Mouse (Mus musculus): ENCODE measurements around the gene Rnd1.

The Rnd1 gene

GRCm38 (mm10) chr15:98676940-98677728 lies at the start of gene Rnd1:
Rnd1 (minus strand) TSS chr15:98677461.
- DNase-seq (ENCODE audit: low spot score in 2 of 2) = peak; percentile 61 to 77

DNA sequence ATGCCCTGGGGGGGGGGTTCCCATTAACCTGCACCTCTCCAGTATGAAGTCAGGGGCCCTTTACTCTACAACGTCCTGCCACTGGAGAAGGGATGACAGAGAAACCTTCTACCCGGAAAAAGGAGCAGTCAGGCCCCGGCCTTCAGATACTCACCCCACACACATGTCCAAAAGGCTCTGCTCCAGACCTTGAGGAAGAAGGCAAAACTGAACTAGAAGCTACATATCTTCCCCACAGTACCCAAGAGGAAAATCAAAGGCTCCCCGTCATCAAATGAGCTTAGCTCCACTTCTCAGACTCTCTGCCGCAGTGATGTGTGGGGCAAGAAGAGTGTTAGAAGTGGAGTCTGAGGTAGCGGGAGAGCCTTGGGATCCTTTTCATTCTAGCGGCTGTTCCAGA lies 49.5 kb upstream of the Rnd1 start:
- no peak for DNase-seq (ENCODE audit: low spot score in 2 of 2)

DNA sequence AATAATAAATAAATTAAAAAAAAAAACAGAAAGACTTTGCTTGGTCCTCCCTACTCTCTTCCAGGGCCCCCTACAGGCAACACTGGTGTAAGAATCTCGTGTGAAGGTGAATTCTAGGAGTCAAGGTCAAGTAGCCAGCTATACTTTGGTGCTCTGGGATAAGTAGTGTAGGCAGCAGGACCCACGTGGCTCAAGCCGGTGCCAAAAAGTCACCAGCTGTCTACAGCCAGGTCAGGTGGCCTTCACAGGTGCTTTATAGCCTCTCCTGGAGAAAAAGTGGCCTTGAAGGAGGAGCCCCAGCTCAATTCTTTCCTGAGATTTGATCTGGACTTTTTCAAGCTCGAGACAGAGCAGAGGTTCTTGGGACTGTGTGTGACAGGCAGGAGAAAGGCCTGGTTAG lies 48.8 kb upstream of the Rnd1 start:
- DNase-seq (ENCODE audit: low spot score in 2 of 2) = no peak

- no peak for DNase-seq (ENCODE audit: low spot score in 2 of 2)
Measured at GRCm38 (mm10) chr15:98724441-98724840, 47.2 kb upstream of the Rnd1 start.

DNA sequence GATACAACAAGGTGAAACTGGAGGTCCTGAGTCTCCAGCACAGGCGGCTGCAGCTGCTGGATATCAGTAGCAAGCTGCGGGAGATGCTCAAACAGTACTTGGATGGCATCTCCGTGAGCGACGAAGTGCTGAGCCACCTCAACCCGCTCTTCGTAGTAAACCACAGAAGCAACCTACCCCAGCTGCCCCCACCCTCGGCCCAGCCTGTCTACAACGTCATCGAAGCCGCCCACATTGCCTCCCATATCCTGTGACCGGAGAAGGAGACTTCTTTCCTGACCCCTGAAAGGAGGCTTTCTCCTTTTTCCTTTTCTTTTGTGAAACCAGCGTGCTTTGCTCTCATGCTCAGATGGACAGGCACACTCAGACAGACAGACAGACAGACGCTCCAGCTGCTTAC lies 45.6 kb upstream of the Rnd1 start:
- no peak for DNase-seq (ENCODE audit: low spot score in 2 of 2)

DNA sequence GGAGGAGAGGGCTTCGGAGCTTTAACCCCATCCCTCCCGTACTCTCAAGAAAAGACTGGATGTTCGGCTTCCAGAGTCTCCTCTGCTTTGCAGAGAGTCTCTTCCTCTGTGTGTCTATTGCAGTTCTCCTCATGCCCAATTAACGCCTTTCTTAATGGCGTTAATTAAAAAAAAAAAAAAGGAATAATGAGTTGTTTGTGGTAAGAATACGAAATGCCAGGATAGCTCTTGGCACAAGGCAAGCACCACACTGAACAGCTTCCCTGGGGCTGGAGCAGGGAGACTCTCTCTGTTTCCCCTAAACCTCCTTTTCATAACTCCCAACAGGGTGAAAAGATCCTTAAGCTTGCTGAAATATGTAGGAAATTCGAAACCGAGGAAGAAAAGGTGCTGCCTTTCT lies 44.9 kb upstream of the Rnd1 start:
- no peak for DNase-seq (ENCODE audit: low spot score in 2 of 2)

DNA sequence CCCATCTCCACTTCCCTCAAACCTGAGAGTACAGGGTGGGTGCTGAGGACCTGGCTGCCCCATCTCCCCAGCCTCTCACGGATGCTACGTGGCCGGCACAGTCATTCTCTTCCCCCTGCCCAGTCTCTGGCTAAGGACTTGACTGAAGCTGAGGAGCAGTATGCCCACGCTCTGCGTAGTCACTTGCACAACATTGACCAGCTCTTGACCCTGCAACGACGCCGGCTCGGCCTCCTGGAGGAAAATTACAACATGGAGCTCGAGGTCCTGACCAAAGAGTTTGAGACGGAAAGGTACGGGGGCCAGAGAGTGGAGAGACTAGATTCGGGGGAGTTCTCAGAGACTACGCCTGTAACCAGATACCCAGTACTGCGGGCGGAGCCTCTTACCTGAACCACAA lies 40.0 kb upstream of the Rnd1 start:
- no peak for DNase-seq (ENCODE audit: low spot score in 2 of 2)

DNA sequence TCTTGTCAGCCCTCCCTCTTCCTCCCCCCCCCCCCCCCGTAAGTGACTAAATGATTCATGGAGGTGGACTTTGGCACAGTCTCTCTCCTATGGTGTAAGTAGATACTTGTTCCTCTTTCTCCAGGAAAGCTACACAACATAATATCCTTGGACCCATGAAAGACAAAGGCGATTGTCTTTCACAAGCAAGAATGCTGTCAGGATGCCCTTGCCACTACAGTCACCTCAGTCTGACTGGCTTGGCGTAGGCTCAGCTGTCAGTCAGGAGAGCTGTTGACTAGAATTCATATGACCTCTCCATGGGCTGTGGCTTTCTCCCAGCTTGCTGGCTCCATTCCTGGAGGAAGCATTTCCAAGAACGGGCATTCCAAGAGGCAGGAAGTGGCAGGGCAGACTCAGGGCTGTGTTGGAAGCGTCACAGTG lies 37.0 kb upstream of the Rnd1 start:
- DNase-seq (ENCODE audit: low spot score in 2 of 2) = no peak

GRCm38 (mm10) chr15:98710442-98710841 lies 33.2 kb upstream of the Rnd1 start:
- DNase-seq (ENCODE audit: low spot score in 2 of 2) = peak; percentile 69 to 91

- peak; percentile 76 to 87 for DNase-seq (ENCODE audit: low spot score in 2 of 2)
Measured at GRCm38 (mm10) chr15:98707766-98708372, 30.6 kb upstream of the Rnd1 start, which contains the start of gene Ccdc65. Ccdc65 (plus strand) TSS chr15:98708207.

- no peak for DNase-seq (ENCODE audit: low spot score in 2 of 2)
Measured at GRCm38 (mm10) chr15:98704312-98704711, 27.1 kb upstream of the Rnd1 start.

GRCm38 (mm10) chr15:98699190-98700105 lies 22.2 kb upstream of the Rnd1 start:
- peak; percentile 78 to 95 for DNase-seq (ENCODE audit: low spot score in 2 of 2)

GRCm38 (mm10) chr15:98696216-98696615 lies 19.0 kb upstream of the Rnd1 start:
- DNase-seq (ENCODE audit: low spot score in 2 of 2) = no peak

GRCm38 (mm10) chr15:98695726-98696125 lies 18.5 kb upstream of the Rnd1 start:
- DNase-seq (ENCODE audit: low spot score in 2 of 2) = no peak

DNA sequence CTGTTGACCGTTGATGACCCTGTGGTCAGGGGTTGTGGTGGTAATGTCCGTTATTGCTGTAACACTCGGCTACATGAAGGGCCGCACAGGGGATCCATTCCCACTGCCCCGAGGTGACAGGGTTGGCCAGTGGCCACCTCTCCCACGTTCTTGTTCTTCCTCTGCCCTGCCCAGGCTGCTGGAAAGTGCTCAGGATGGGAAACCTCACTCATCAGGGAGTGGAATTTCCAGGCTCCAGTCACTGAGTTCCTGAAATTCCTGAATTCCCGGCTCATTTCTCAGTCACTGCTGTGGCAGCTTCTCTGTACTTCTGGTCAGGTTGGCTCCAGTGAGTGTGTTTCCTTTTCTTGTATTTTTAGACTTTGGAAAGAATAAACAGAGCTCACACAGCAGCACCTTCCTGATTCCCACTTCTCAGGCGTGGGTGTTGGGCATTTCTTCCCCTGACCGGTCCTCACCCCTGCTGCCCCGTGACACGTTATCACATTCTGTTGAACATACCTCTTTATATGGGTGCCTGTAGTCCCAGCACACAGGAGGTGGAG lies 15.0 kb upstream of the Rnd1 start:
- no peak for DNase-seq (ENCODE audit: low spot score in 2 of 2)

DNA sequence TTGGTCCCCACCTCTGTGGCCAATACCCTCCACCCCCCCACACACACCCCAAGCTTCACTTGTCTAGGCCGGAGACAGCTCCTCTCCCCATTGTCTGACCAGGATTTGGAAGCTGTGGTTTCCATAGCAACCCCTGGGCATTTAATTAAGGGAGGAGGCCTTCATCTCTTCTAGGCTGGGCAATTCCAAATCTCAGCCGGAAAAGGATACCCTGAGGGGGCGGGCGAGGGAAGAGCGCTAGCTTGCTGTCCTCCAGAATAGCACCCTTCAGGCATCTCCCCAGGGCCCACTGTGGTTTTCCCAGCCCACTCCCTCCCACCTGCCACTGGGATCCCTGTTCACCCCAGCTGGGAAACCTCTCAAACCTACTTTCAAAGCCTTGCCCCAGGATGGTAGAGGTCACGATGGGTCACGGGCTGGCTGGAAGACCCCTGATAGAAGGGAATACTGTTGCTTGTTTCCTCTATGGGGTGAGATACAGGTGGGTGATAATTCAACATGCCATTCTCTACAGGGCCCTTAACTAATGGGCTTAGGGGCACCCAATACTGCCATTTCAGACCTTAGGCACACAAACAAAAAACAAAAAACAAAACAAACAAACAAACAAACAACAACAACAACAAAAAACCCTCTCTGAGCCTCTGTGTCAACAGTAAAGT lies 14.4 kb upstream of the Rnd1 start:
- no peak for DNase-seq (ENCODE audit: low spot score in 2 of 2)

- DNase-seq (ENCODE audit: low spot score in 2 of 2) = no peak
Measured at GRCm38 (mm10) chr15:98689682-98690081, 12.4 kb upstream of the Rnd1 start.

DNA sequence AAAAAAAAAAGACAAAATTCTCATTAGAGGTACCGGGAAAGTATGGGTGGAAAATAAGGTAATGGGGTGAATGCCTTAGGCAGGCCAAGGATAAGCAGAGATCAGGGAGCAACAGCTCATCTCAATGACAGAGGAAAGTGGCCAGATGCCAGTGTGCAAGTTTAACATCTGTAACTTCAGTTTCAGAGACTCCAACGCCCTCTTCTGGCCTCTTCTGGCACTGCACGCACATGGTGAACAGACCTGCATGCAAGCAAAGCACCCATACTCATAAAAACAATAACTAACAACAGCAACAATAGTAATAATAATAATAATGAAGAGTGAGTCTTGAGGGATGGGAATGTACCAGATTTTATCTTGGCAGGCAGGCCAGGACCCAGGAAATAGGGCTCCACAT lies 8.7 kb upstream of the Rnd1 start:
- DNase-seq (ENCODE audit: low spot score in 2 of 2) = no peak

DNA sequence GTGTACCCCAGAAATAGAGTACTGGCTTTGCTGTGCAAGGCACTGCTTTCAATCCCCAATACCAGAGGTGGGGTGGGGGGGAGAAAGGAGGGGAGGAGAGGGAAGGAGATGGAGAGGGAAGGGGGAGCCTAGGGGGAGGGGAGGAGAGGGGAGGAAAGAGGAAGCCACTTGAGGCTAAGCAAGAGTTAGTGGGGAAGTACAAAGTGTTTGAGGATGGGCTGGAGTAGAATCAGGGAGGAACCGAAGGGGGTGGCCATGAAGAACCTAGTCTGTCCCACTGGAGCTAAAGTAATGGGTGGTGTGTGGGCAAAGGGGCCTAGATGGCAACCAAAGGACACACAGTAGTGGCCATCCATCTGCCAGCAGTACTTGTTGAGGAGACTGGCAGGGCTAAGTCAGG lies 6.5 kb upstream of the Rnd1 start:
- DNase-seq (ENCODE audit: low spot score in 2 of 2) = no peak

- no peak for DNase-seq (ENCODE audit: low spot score in 2 of 2)
Measured at GRCm38 (mm10) chr15:98683177-98683576, 5.9 kb upstream of the Rnd1 start.

DNA sequence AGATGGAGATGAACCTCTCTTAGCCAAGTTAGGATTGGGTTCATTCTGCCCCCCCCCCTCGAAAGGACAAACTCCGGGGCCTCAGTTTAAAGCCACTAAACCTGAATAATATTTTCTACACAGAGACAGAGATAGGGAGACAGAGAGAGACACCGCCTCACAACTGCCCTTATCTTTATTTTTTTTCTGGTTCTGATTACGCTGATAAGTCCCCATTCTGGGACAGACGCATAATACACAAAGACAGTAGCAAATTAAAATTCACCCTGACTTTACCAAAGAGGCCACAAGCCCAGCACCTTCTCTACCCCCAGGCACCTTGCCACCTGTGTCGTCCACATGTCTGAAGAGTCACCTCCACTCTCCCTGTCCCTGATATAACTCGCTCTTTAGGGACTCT lies 4.4 kb upstream of the Rnd1 start:
- DNase-seq (ENCODE audit: low spot score in 2 of 2) = no peak

- DNase-seq (ENCODE audit: low spot score in 2 of 2) = no peak
Measured at GRCm38 (mm10) chr15:98680660-98681059, 3.4 kb upstream of the Rnd1 start.
